Mouse (Mus musculus): ENCODE results near the gene Adpgk. TPM values are rescaled to one million over a fixed set of nuclear protein-coding genes. Genes with fewer than 3 reads are reported as not detected.

Gene Adpgk
- polyA plus RNA-seq, 1 experiment from 2014 or later: 45.7 TPM

GRCm38 (mm10) chr9:59273199-59273598 is 18.2 kb upstream of the Adpgk start:
- Histone ChIP-seq H3K4me2 (replicated peaks) (no peak overlapping the region), H3K4me3 (replicated peaks) (no peak overlapping the region), H3K9ac (no peak overlapping the region), H3K27me3 (no peaks in the 10 kb centered on the region), H3K36me3 (no peaks in the 10 kb centered on the region), H3K9me3 (replicated peaks) (no peaks in the 10 kb centered on the region), H3K27ac (replicated peaks) (no peak overlapping the region), H3K4me1 (0 out of 2 replicates have a peak, but pooled peaks cover 5% of the 10 kb centered on the region)
- ATAC-seq (ENCODE audit: insufficient number of reproducible peaks, low FRiP score, low TSS enrichment, low read depth): no peak

- Histone ChIP-seq H3K27ac (replicated peaks) (no peak overlapping the region), H3K27me3 (no peaks in the 10 kb centered on the region), H3K4me2 (replicated peaks) (no peak overlapping the region), H3K4me3 (replicated peaks) (no peak overlapping the region), H3K9me3 (replicated peaks) (no peaks in the 10 kb centered on the region), H3K9ac (no peak overlapping the region), H3K4me1 (no peaks in the 10 kb centered on the region), H3K36me3 (no peaks in the 10 kb centered on the region)
- 84% methylated on average over 19 of the region's 19 CpGs for WGBS
- no peak for ATAC-seq (ENCODE audit: insufficient number of reproducible peaks, low FRiP score, low TSS enrichment, low read depth)
Measured at GRCm38 (mm10) chr9:59274846-59275455, 16.4 kb upstream of the Adpgk start.

GRCm38 (mm10) chr9:59278199-59278598 is 13.2 kb upstream of the Adpgk start:
- H3K4me3 ChIP-seq (replicated peaks): no peak overlapping the region
- WGBS: 81% methylated on average over 2 of the region's 2 CpGs

GRCm38 (mm10) chr9:59278694-59279093 is 12.7 kb upstream of the Adpgk start:
- ATAC-seq (ENCODE audit: insufficient number of reproducible peaks, low FRiP score, low TSS enrichment, low read depth): no peak
- Histone ChIP-seq H3K27me3 (no peaks in the 10 kb centered on the region), H3K4me1 (peaks cover 8% of the 10 kb centered on the region), H3K27ac (replicated peaks) (no peak overlapping the region), H3K4me3 (replicated peaks) (no peak overlapping the region), H3K4me2 (replicated peaks) (no peak overlapping the region), H3K9me3 (replicated peaks) (no peaks in the 10 kb centered on the region), H3K9ac (no peak overlapping the region), H3K36me3 (no peaks in the 10 kb centered on the region)
- 71% methylated on average over 5 of the region's 5 CpGs for WGBS

More at GRCm38 (mm10) chr9:59278199-59278598, 13.2 kb upstream of the Adpgk start:
- peaks cover 8% of the 10 kb centered on the region for H3K4me1 ChIP-seq
- no peak overlapping the region for H3K4me2 ChIP-seq (replicated peaks)
- no peaks in the 10 kb centered on the region for H3K9me3 ChIP-seq (replicated peaks)
- H3K27ac ChIP-seq (replicated peaks): no peak overlapping the region
- H3K9ac ChIP-seq: no peak overlapping the region
- no peak for ATAC-seq (ENCODE audit: insufficient number of reproducible peaks, low FRiP score, low TSS enrichment, low read depth)
- H3K27me3 ChIP-seq: no peaks in the 10 kb centered on the region
- no peaks in the 10 kb centered on the region for H3K36me3 ChIP-seq

- Histone ChIP-seq H3K27me3 (no peaks in the 10 kb centered on the region), H3K4me2 (replicated peaks) (no peak overlapping the region), H3K27ac (replicated peaks) (no peak overlapping the region), H3K4me1 (peaks cover 8% of the 10 kb centered on the region), H3K9ac (no peak overlapping the region), H3K9me3 (replicated peaks) (no peaks in the 10 kb centered on the region), H3K4me3 (replicated peaks) (no peak overlapping the region), H3K36me3 (no peaks in the 10 kb centered on the region)
- 85% methylated on average over 5 of the region's 5 CpGs for WGBS
- ATAC-seq (ENCODE audit: insufficient number of reproducible peaks, low FRiP score, low TSS enrichment, low read depth): no peak
Measured at GRCm38 (mm10) chr9:59280888-59281287, 10.5 kb upstream of the Adpgk start.

- Histone ChIP-seq H3K9me3 (replicated peaks) (no peaks in the 10 kb centered on the region), H3K36me3 (no peaks in the 10 kb centered on the region), H3K4me1 (peaks cover 8% of the 10 kb centered on the region), H3K9ac (no peak overlapping the region), H3K4me2 (replicated peaks) (peak overlapping the region; percentile 35; the same call in 1 of the 2 replicates), H3K4me3 (replicated peaks) (no peak overlapping the region), H3K27me3 (no peaks in the 10 kb centered on the region), H3K27ac (replicated peaks) (no peak overlapping the region)
- 36% methylated on average over 27 of the region's 27 CpGs for WGBS
- no peak for ATAC-seq (ENCODE audit: insufficient number of reproducible peaks, low FRiP score, low TSS enrichment, low read depth)
Measured at GRCm38 (mm10) chr9:59281871-59282682, 9.3 kb upstream of the Adpgk start.

- Histone ChIP-seq H3K36me3 (no peaks in the 10 kb centered on the region), H3K9ac (no peak overlapping the region), H3K4me2 (replicated peaks) (peak overlapping the region; percentile 35; the same call in 1 of the 2 replicates), H3K27me3 (no peaks in the 10 kb centered on the region), H3K4me1 (peaks cover 8% of the 10 kb centered on the region), H3K27ac (replicated peaks) (no peak overlapping the region), H3K4me3 (replicated peaks) (no peak overlapping the region), H3K9me3 (replicated peaks) (no peaks in the 10 kb centered on the region)
- WGBS: 50% methylated on average over 7 of the region's 7 CpGs
- ATAC-seq (ENCODE audit: insufficient number of reproducible peaks, low FRiP score, low TSS enrichment, low read depth): no peak
Measured at GRCm38 (mm10) chr9:59282683-59282986, 8.7 kb upstream of the Adpgk start.

GRCm38 (mm10) chr9:59285614-59286013 is 5.7 kb upstream of the Adpgk start:
- H3K4me1 ChIP-seq: peaks cover 37% of the 10 kb centered on the region
- no peak overlapping the region for H3K4me3 ChIP-seq (replicated peaks)
- no peak for ATAC-seq (ENCODE audit: insufficient number of reproducible peaks, low FRiP score, low TSS enrichment, low read depth)
- H3K36me3 ChIP-seq: no peaks in the 10 kb centered on the region
- no peak overlapping the region for H3K27ac ChIP-seq (replicated peaks)
- no peaks in the 10 kb centered on the region for H3K9me3 ChIP-seq (replicated peaks)
- no peak overlapping the region for H3K4me2 ChIP-seq (replicated peaks)
- 76% methylated on average over 6 of the region's 6 CpGs for WGBS
- no peak overlapping the region for H3K9ac ChIP-seq
- H3K27me3 ChIP-seq: no peaks in the 10 kb centered on the region

- H3K4me1 ChIP-seq: peaks cover 32% of the 10 kb centered on the region
- H3K36me3 ChIP-seq: no peaks in the 10 kb centered on the region
- no peak overlapping the region for H3K9ac ChIP-seq
- 54% methylated on average over 5 of the region's 5 CpGs for WGBS
- H3K9me3 ChIP-seq (replicated peaks): no peaks in the 10 kb centered on the region
- H3K27ac ChIP-seq (replicated peaks): peak overlapping the region; percentile 41; the same call in 1 of the 2 replicates
- H3K27me3 ChIP-seq: no peaks in the 10 kb centered on the region
- H3K4me3 ChIP-seq (replicated peaks): no peak overlapping the region
- ATAC-seq (ENCODE audit: insufficient number of reproducible peaks, low FRiP score, low TSS enrichment, low read depth): no peak
- no peak overlapping the region for H3K4me2 ChIP-seq (replicated peaks)
Measured at GRCm38 (mm10) chr9:59288058-59288457, 3.3 kb upstream of the Adpgk start.

GRCm38 (mm10) chr9:59288685-59289410 is 2.5 kb upstream of the Adpgk start:
- no peaks in the 10 kb centered on the region for H3K9me3 ChIP-seq (replicated peaks)
- H3K4me1 ChIP-seq: peaks cover 32% of the 10 kb centered on the region
- H3K27ac ChIP-seq (replicated peaks): peak overlapping the region; percentile 41
- no peak for ATAC-seq (ENCODE audit: insufficient number of reproducible peaks, low FRiP score, low TSS enrichment, low read depth)
- H3K4me3 ChIP-seq (replicated peaks): no peak overlapping the region
- no peaks in the 10 kb centered on the region for H3K36me3 ChIP-seq
- no peaks in the 10 kb centered on the region for H3K27me3 ChIP-seq
- 36% methylated on average over 3 of the region's 3 CpGs for WGBS
- H3K9ac ChIP-seq: no peak overlapping the region
- no peak overlapping the region for H3K4me2 ChIP-seq (replicated peaks)

- Histone ChIP-seq H3K27ac (replicated peaks) (peak overlapping the region; percentile 41; the same call in 1 of the 2 replicates), H3K9ac (no peak overlapping the region), H3K4me2 (replicated peaks) (no peak overlapping the region), H3K4me1 (peaks cover 32% of the 10 kb centered on the region), H3K4me3 (replicated peaks) (no peak overlapping the region), H3K27me3 (no peaks in the 10 kb centered on the region), H3K36me3 (no peaks in the 10 kb centered on the region), H3K9me3 (replicated peaks) (no peaks in the 10 kb centered on the region)
- WGBS: 42% methylated on average over 6 of the region's 6 CpGs
- no peak for ATAC-seq (ENCODE audit: insufficient number of reproducible peaks, low FRiP score, low TSS enrichment, low read depth)
Measured at GRCm38 (mm10) chr9:59289529-59290115, 1.7 kb upstream of the Adpgk start.

All from embryonic facial prominence, embryonic 15.5 days (tissue).